Mouse (Mus musculus): Measurements from ENCODE around the gene Tenm3. TPM values are rescaled to one million over a fixed set of nuclear protein-coding genes. Genes with fewer than 3 reads are reported as not detected.
A peak's percentile ranks its signal among the peaks of the same experiment; 100 is the strongest.

The Tenm3 gene
- total and polyA plus RNA-seq, 2 experiments from 2014 or later: 25.0 to 160 TPM

DNA sequence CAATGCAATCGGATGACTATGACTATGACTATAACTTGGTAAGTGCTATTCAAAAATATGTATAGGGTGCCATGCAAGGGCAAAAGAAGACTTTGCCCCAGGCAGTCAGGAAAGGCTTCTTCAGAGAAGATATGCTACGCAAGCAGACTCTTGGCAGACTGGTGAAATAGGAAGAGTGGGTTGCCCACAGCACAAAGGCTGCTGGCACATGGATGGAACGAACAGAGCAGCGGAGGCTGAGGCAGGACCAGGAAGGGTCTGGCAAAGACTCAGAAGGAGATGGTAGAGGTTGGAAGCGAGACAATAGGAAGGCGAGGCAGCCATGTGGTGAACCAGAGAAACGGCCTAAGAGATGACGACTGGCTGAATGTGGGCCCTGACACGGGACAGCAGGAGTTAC is 294.8 kb downstream of the Tenm3 start:
- WGBS: 85% methylated on average over 9 of the region's 9 CpGs
- Histone ChIP-seq H3K27me3 (ENCODE audit: insufficient read depth, low read length) (no peaks in the 10 kb centered on the region), H3K36me3 (ENCODE audit: insufficient read depth, low read length) (no peaks in the 10 kb centered on the region), H3K27ac (ENCODE audit: low read depth, low read length) (no peak overlapping the region), H3K9me3 (ENCODE audit: low read length) (no peaks in the 10 kb centered on the region), H3K9ac (replicated peaks; ENCODE audit: low read length, poor library complexity, severe bottlenecking) (no peak overlapping the region), H3K4me3 (ENCODE audit: low read depth, low read length) (no peak overlapping the region), H3K4me2 (ENCODE audit: low read depth, low read length, poor library complexity, severe bottlenecking) (no peak overlapping the region), H3K4me1 (ENCODE audit: insufficient read depth, low read length) (no peaks in the 10 kb centered on the region)
- DNase-seq (ENCODE audit: low spot score): no peak
- TF ChIP-seq CTCF (IDR thresholded peaks at IDR 0.05): no peak
- no peak for ATAC-seq (ENCODE audit: low FRiP score)

- no peak overlapping the region for H3K4me3 ChIP-seq (ENCODE audit: low read depth, low read length)
- H3K36me3 ChIP-seq (ENCODE audit: insufficient read depth, low read length): no peaks in the 10 kb centered on the region
- no peak overlapping the region for H3K9ac ChIP-seq (replicated peaks; ENCODE audit: low read length, poor library complexity, severe bottlenecking)
- no peak for TF ChIP-seq CTCF (IDR thresholded peaks at IDR 0.05)
- 82% methylated on average over 5 of the region's 5 CpGs for WGBS
- no peak overlapping the region for H3K27ac ChIP-seq (ENCODE audit: low read depth, low read length)
- no peaks in the 10 kb centered on the region for H3K27me3 ChIP-seq (ENCODE audit: insufficient read depth, low read length)
- ATAC-seq (ENCODE audit: low FRiP score) (no peak), DNase-seq (ENCODE audit: low spot score) (no peak)
- H3K9me3 ChIP-seq (ENCODE audit: low read length): no peaks in the 10 kb centered on the region
- no peaks in the 10 kb centered on the region for H3K4me1 ChIP-seq (ENCODE audit: insufficient read depth, low read length)
- no peak overlapping the region for H3K4me2 ChIP-seq (ENCODE audit: low read depth, low read length, poor library complexity, severe bottlenecking)
These were observed 298.1 kb downstream of the Tenm3 start for GRCm38 (mm10) chr8:48545631-48546030.

- no peak for TF ChIP-seq CTCF (IDR thresholded peaks at IDR 0.05)
- H3K36me3 ChIP-seq (ENCODE audit: insufficient read depth, low read length): no peaks in the 10 kb centered on the region
- H3K27me3 ChIP-seq (ENCODE audit: insufficient read depth, low read length): no peaks in the 10 kb centered on the region
- DNase-seq (ENCODE audit: low spot score) (no peak), ATAC-seq (ENCODE audit: low FRiP score) (no peak)
- WGBS: 72% methylated on average over 7 of the region's 7 CpGs
- no peak overlapping the region for H3K4me2 ChIP-seq (ENCODE audit: low read depth, low read length, poor library complexity, severe bottlenecking)
- H3K9me3 ChIP-seq (ENCODE audit: low read length): no peaks in the 10 kb centered on the region
- H3K4me3 ChIP-seq (ENCODE audit: low read depth, low read length): no peak overlapping the region
- H3K27ac ChIP-seq (ENCODE audit: low read depth, low read length): no peak overlapping the region
- H3K4me1 ChIP-seq (ENCODE audit: insufficient read depth, low read length): no peaks in the 10 kb centered on the region
- no peak overlapping the region for H3K9ac ChIP-seq (replicated peaks; ENCODE audit: low read length, poor library complexity, severe bottlenecking)
These were observed 298.9 kb downstream of the Tenm3 start for GRCm38 (mm10) chr8:48544840-48545239.

DNA sequence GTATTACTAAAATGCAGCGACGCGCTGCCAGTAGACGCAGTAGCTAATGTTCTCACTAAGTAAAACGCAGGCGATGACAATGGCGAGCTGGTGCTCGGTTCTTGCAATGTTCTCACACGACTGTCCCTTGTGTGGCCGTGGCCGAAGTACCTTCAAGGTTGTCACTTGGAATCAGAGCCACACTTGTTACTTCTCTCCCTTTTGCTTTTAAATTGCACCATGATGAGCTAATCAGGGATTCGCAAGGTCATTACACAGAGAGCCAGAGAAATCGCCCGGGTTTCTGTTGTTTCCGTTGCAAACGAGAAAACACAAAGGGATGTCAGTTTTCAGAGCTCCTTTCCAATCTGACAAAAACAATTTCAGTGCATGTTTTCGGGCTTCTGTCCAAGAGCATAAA is 301.6 kb downstream of the Tenm3 start:
- ATAC-seq (ENCODE audit: low FRiP score): no peak
- no peak for TF ChIP-seq CTCF (IDR thresholded peaks at IDR 0.05)
- no peak overlapping the region for H3K27ac ChIP-seq (ENCODE audit: low read depth, low read length)

GRCm38 (mm10) chr8:48540894-48541293 is 302.9 kb downstream of the Tenm3 start:
- no peak overlapping the region for H3K4me3 ChIP-seq (ENCODE audit: low read depth, low read length)
- WGBS: 59% methylated on average over 8 of the region's 8 CpGs
- H3K4me2 ChIP-seq (ENCODE audit: low read depth, low read length, poor library complexity, severe bottlenecking): no peak overlapping the region
- no peak overlapping the region for H3K27ac ChIP-seq (ENCODE audit: low read depth, low read length)
- no peak overlapping the region for H3K9ac ChIP-seq (replicated peaks; ENCODE audit: low read length, poor library complexity, severe bottlenecking)
- ATAC-seq (ENCODE audit: low FRiP score) (no peak), DNase-seq (ENCODE audit: low spot score) (peak; percentile 52)
- no peaks in the 10 kb centered on the region for H3K4me1 ChIP-seq (ENCODE audit: insufficient read depth, low read length)
- TF ChIP-seq CTCF (IDR thresholded peaks at IDR 0.05): no peak
- no peaks in the 10 kb centered on the region for H3K9me3 ChIP-seq (ENCODE audit: low read length)
- no peaks in the 10 kb centered on the region for H3K36me3 ChIP-seq (ENCODE audit: insufficient read depth, low read length)
- no peaks in the 10 kb centered on the region for H3K27me3 ChIP-seq (ENCODE audit: insufficient read depth, low read length)

More for the DNA sequence above, 301.6 kb downstream of the Tenm3 start:
- no peaks in the 10 kb centered on the region for H3K27me3 ChIP-seq (ENCODE audit: insufficient read depth, low read length)
- H3K4me1 ChIP-seq (ENCODE audit: insufficient read depth, low read length): no peaks in the 10 kb centered on the region
- H3K4me2 ChIP-seq (ENCODE audit: low read depth, low read length, poor library complexity, severe bottlenecking): no peak overlapping the region
- DNase-seq (ENCODE audit: low spot score): no peak
- 71% methylated on average over 17 of the region's 17 CpGs for WGBS
- no peak overlapping the region for H3K4me3 ChIP-seq (ENCODE audit: low read depth, low read length)
- no peak overlapping the region for H3K9ac ChIP-seq (replicated peaks; ENCODE audit: low read length, poor library complexity, severe bottlenecking)
- H3K9me3 ChIP-seq (ENCODE audit: low read length): no peaks in the 10 kb centered on the region
- no peaks in the 10 kb centered on the region for H3K36me3 ChIP-seq (ENCODE audit: insufficient read depth, low read length)

- Histone ChIP-seq H3K4me2 (ENCODE audit: low read depth, low read length, poor library complexity, severe bottlenecking) (no peak overlapping the region), H3K9me3 (ENCODE audit: low read length) (no peaks in the 10 kb centered on the region), H3K4me1 (ENCODE audit: insufficient read depth, low read length) (no peaks in the 10 kb centered on the region), H3K9ac (replicated peaks; ENCODE audit: low read length, poor library complexity, severe bottlenecking) (no peak overlapping the region), H3K4me3 (ENCODE audit: low read depth, low read length) (no peak overlapping the region), H3K27ac (ENCODE audit: low read depth, low read length) (no peak overlapping the region), H3K36me3 (ENCODE audit: insufficient read depth, low read length) (no peaks in the 10 kb centered on the region), H3K27me3 (ENCODE audit: insufficient read depth, low read length) (no peaks in the 10 kb centered on the region)
- 91% methylated on average over 3 of the region's 3 CpGs for WGBS
- no peak for TF ChIP-seq CTCF (IDR thresholded peaks at IDR 0.05)
- DNase-seq (ENCODE audit: low spot score): no peak
- no peak for ATAC-seq (ENCODE audit: low FRiP score)
These were observed 307.9 kb downstream of the Tenm3 start for GRCm38 (mm10) chr8:48535833-48536232.
